Mouse (Mus musculus) lung, embryonic 15.5 days (tissue): ENCODE results near the gene Serpine3. TPM values are rescaled to one million over a fixed set of nuclear protein-coding genes. Genes with fewer than 3 reads are reported as not detected.

ENCODE experiments used
- ATAC-seq: fragments of 200-750 bp; cut with Nextera tagmentation; 2 replicates; pipeline ENCODE4 v1.8.0; 2017; ENCODE audit warnings: moderate number of reproducible peaks, borderline replicate concordance; ENCODE audit not compliant: low FRiP score, low TSS enrichment; ENCODE audit errors: extremely low read depth
- H3K27ac ChIP-seq: fragments of 300-500 bp; sonication (generic); 2 replicates; pipeline ENCODE4 v1.5.1; 2015; ENCODE audit warnings: moderate library complexity, mild to moderate bottlenecking, inconsistent platforms
- H3K27me3 ChIP-seq: fragments of 300-500 bp; sonication (generic); 2 replicates; pipeline ENCODE4 v1.6.1; 2015; ENCODE audit warnings: inconsistent platforms
- H3K36me3 ChIP-seq: fragments of 300-500 bp; sonication (generic); 2 replicates; pipeline ENCODE4 v1.6.1; 2015; ENCODE audit warnings: inconsistent platforms
- H3K4me1 ChIP-seq: fragments of 300-500 bp; sonication (generic); 2 replicates; pipeline ENCODE4 v1.6.1; 2015; ENCODE audit warnings: inconsistent platforms
- H3K4me2 ChIP-seq: fragments of 300-500 bp; sonication (generic); 2 replicates; pipeline ENCODE4 v1.6.1; 2015; ENCODE audit warnings: inconsistent platforms, mild to moderate bottlenecking, moderate library complexity
- H3K4me3 ChIP-seq: fragments of 300-500 bp; sonication (generic); 2 replicates; pipeline ENCODE4 v1.5.1; 2015; ENCODE audit warnings: mild to moderate bottlenecking, inconsistent platforms
- H3K9ac ChIP-seq: fragments of 300-500 bp; sonication (generic); 2 replicates; pipeline ENCODE4 v1.6.1; 2015; ENCODE audit warnings: inconsistent platforms
- H3K9me3 ChIP-seq: fragments of 300-500 bp; sonication (generic); 2 replicates; pipeline ENCODE4 v1.6.1; 2016; ENCODE audit warnings: inconsistent platforms
- WGBS: fragments of 180-500 bp; shearing (Covaris S2); methylation state at CpG from one replicate; pipeline ENCODE4 v1.1.7; 2015; 5-methylcytosine and 5-hydroxymethylcytosine counted together
- polyA plus RNA-seq: library from polyadenylated mRNA; unstranded; fragments of >200 nt; fragmentation: Nextera tagmentation; extraction: Ambion mirVana; gene quantifications from 2 replicates; pipeline ENCODE4 v1.2.1, GENCODE M21; 2015

Gene Serpine3
- polyA plus RNA-seq, 1 experiment from 2014 or later: not detected

DNA sequence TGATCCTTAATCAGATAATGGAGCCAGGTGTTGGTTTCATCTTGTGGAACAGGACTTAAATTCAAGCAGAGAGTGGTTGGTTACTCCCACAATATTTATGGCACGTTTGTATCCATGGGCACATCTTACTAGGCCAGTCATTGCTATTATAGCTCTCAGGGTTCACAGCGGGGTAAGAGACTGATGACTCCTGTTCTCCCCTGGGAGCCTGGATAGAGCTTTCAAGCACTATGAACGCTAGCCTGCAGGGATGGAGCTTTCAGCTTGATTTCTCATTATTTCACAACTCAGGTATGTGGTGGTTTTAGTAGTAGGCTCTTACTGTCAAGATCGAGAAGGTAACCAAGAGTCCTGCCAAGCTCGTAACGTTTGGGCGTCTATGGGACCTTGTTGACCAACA lies 7.5 kb upstream of the Serpine3 start:
- Histone ChIP-seq H3K27ac (no peak overlapping the region), H3K9me3 (no peaks in the 10 kb centered on the region), H3K4me1 (no peaks in the 10 kb centered on the region), H3K27me3 (no peaks in the 10 kb centered on the region), H3K4me3 (no peak overlapping the region), H3K4me2 (no peak overlapping the region), H3K9ac (no peak overlapping the region), H3K36me3 (no peaks in the 10 kb centered on the region)
- WGBS: 79% methylated on average over 7 of the region's 7 CpGs
- ATAC-seq: no peak

- Histone ChIP-seq H3K27me3 (no peaks in the 10 kb centered on the region), H3K27ac (no peak overlapping the region), H3K4me1 (no peaks in the 10 kb centered on the region), H3K4me2 (no peak overlapping the region), H3K9me3 (no peaks in the 10 kb centered on the region), H3K9ac (no peak overlapping the region), H3K4me3 (no peak overlapping the region), H3K36me3 (no peaks in the 10 kb centered on the region)
- no peak for ATAC-seq
- WGBS: 46% methylated on average over 3 of the region's 3 CpGs
These were observed 6.0 kb upstream of the Serpine3 start for GRCm38 (mm10) chr14:62657469-62657868.

- ATAC-seq: no peak
- Histone ChIP-seq H3K4me3 (no peak overlapping the region), H3K9me3 (no peaks in the 10 kb centered on the region), H3K4me2 (no peak overlapping the region), H3K36me3 (no peaks in the 10 kb centered on the region), H3K27ac (no peak overlapping the region), H3K9ac (no peak overlapping the region), H3K4me1 (no peaks in the 10 kb centered on the region), H3K27me3 (no peaks in the 10 kb centered on the region)
- 53% methylated on average over 6 of the region's 6 CpGs for WGBS
These were observed 1.1 kb upstream of the Serpine3 start for GRCm38 (mm10) chr14:62662381-62662780.

- H3K4me2 ChIP-seq: no peak overlapping the region
- no peaks in the 10 kb centered on the region for H3K27me3 ChIP-seq
- H3K27ac ChIP-seq: no peak overlapping the region
- no peaks in the 10 kb centered on the region for H3K9me3 ChIP-seq
- H3K4me1 ChIP-seq: no peaks in the 10 kb centered on the region
- WGBS: 39% methylated on average over 9 of the region's 9 CpGs
- H3K4me3 ChIP-seq: no peak overlapping the region
- no peak overlapping the region for H3K9ac ChIP-seq
- no peaks in the 10 kb centered on the region for H3K36me3 ChIP-seq
- ATAC-seq: no peak
These were observed 1.7 kb downstream of the Serpine3 start for GRCm38 (mm10) chr14:62664976-62665673.

- H3K36me3 ChIP-seq: no peaks in the 10 kb centered on the region
- H3K27me3 ChIP-seq: no peaks in the 10 kb centered on the region
- ATAC-seq: no peak
- WGBS: 87% methylated on average over 3 of the region's 3 CpGs
- H3K4me1 ChIP-seq: no peaks in the 10 kb centered on the region
- H3K4me3 ChIP-seq: no peak overlapping the region
- H3K9ac ChIP-seq: no peak overlapping the region
- no peak overlapping the region for H3K27ac ChIP-seq
- no peaks in the 10 kb centered on the region for H3K9me3 ChIP-seq
- H3K4me2 ChIP-seq: no peak overlapping the region
These were observed 10.2 kb downstream of the Serpine3 start for GRCm38 (mm10) chr14:62673646-62674045.

GRCm38 (mm10) chr14:62718161-62718560 lies 54.7 kb downstream of the Serpine3 start:
- ATAC-seq: no peak
- Histone ChIP-seq H3K9me3 (no peaks in the 10 kb centered on the region), H3K27ac (no peak overlapping the region), H3K4me3 (no peak overlapping the region), H3K27me3 (no peaks in the 10 kb centered on the region), H3K4me2 (no peak overlapping the region), H3K36me3 (peaks cover 20% of the 10 kb centered on the region), H3K4me1 (no peaks in the 10 kb centered on the region), H3K9ac (no peak overlapping the region)
- 80% methylated on average over 2 of the region's 2 CpGs for WGBS

- WGBS: 77% methylated on average over 1 of the region's 1 CpGs
These were observed 58.2 kb downstream of the Serpine3 start for GRCm38 (mm10) chr14:62721625-62722024.

GRCm38 (mm10) chr14:62724560-62724959 lies 61.1 kb downstream of the Serpine3 start:
- no peak for ATAC-seq
- Histone ChIP-seq H3K27ac (no peak overlapping the region), H3K9ac (no peak overlapping the region), H3K36me3 (no peaks in the 10 kb centered on the region), H3K4me2 (no peak overlapping the region), H3K9me3 (no peaks in the 10 kb centered on the region), H3K27me3 (no peaks in the 10 kb centered on the region), H3K4me1 (no peaks in the 10 kb centered on the region), H3K4me3 (no peak overlapping the region)

More at GRCm38 (mm10) chr14:62721625-62722024, 58.2 kb downstream of the Serpine3 start:
- H3K4me1 ChIP-seq: no peaks in the 10 kb centered on the region
- H3K9ac ChIP-seq: no peak overlapping the region
- no peak for ATAC-seq
- no peak overlapping the region for H3K4me2 ChIP-seq
- H3K9me3 ChIP-seq: no peaks in the 10 kb centered on the region
- no peak overlapping the region for H3K27ac ChIP-seq
- H3K4me3 ChIP-seq: no peak overlapping the region
- H3K27me3 ChIP-seq: no peaks in the 10 kb centered on the region
- no peaks in the 10 kb centered on the region for H3K36me3 ChIP-seq

DNA sequence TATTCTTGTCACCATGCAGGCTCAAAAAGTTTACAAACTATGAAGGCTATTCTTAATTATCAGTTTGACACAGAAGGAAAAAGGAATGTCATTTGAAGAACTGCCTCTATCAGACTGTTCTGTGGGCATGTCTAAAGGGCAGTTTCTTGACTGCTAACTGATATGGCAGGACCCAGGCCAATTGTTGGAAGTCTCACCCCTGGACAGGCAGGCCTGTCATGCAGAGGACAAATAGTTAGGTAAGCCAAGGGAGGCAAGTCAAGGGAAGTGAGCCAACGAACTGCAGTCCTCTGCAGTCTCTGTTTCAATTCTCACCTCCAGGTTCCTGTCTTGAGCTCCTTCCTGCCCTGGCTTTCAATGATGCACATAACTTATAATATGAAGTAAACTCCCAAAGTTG lies 68.4 kb downstream of the Serpine3 start:
- WGBS: 68% methylated on average over 1 of the region's 1 CpGs
- Histone ChIP-seq H3K4me3 (no peak overlapping the region), H3K4me1 (no peaks in the 10 kb centered on the region), H3K9ac (no peak overlapping the region), H3K27ac (no peak overlapping the region), H3K36me3 (peaks cover 28% of the 10 kb centered on the region), H3K4me2 (no peak overlapping the region), H3K9me3 (no peaks in the 10 kb centered on the region), H3K27me3 (no peaks in the 10 kb centered on the region)
- ATAC-seq: no peak

- Histone ChIP-seq H3K4me2 (no peak overlapping the region), H3K36me3 (peaks cover 32% of the 10 kb centered on the region), H3K27me3 (no peaks in the 10 kb centered on the region), H3K27ac (no peak overlapping the region), H3K4me3 (no peak overlapping the region), H3K9ac (no peak overlapping the region), H3K4me1 (no peaks in the 10 kb centered on the region), H3K9me3 (no peaks in the 10 kb centered on the region)
- ATAC-seq: no peak
- WGBS: 78% methylated on average over 2 of the region's 2 CpGs
These were observed 70.2 kb downstream of the Serpine3 start for GRCm38 (mm10) chr14:62733666-62734065.

DNA sequence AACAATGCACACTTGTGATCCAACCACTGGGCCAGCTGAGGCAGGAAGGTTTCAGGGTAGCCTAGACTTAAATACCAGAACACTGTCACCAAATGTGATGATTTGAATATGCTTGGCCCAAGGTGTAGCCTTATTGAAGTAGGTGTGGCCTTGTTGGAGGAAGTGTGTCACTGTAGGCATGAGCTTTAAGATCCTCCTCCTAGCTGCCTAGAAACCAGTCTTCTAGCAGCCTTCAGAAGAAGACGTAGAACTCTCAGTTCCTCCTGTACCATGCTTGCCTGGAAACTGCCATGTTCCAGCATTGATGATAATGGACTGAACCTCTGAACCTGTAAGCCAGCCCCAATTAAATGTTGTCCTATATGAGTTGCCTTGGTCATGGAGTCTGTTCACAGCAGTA lies 72.2 kb downstream of the Serpine3 start:
- H3K4me1 ChIP-seq: no peaks in the 10 kb centered on the region
- peaks cover 31% of the 10 kb centered on the region for H3K36me3 ChIP-seq
- no peak overlapping the region for H3K27ac ChIP-seq
- H3K4me2 ChIP-seq: no peak overlapping the region
- no peaks in the 10 kb centered on the region for H3K27me3 ChIP-seq
- no peak overlapping the region for H3K4me3 ChIP-seq
- H3K9me3 ChIP-seq: no peaks in the 10 kb centered on the region
- no peak overlapping the region for H3K9ac ChIP-seq
- WGBS: 88% methylated on average over 1 of the region's 1 CpGs
- no peak for ATAC-seq
